Mouse (Mus musculus): Measurements from ENCODE around the gene Tekt5. TPM values are rescaled to one million over a fixed set of nuclear protein-coding genes. Genes with fewer than 3 reads are reported as not detected.

Tekt5 gene
- polyA plus RNA-seq, 1 experiment from 2014 or later, result 18.3 TPM

DNA sequence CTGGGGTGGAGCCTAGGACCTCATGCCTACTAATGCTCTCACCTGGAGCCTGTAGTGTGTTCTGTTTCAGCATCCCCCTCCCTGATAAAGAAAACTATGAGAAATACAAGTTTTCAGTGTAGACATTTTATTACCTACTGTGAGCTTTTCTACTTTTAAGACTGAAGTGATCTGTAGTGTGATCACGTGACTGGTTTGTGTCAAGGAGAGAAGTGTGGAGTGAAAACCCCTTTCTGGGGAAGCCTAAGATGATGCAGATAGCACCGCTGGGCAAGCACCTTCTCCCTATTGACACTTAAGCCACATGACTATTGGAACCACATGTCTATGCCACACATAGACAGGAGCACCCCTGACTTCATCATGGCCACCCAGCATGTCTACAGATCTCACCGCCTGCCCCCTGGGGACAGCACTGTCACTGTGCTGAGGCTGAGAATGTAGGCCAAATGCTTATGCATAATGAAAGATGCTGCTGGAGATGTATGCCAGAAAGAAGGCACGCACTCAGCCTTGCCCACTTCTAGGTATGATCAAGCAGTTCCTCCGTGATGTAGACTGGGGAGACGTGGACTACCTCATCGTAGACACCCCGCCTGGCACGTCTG, 25.3 kb upstream of the Tekt5 start:
- H3K27ac ChIP-seq (ENCODE audit: low read length), result no peak overlapping the region
- H3K9ac ChIP-seq (ENCODE audit: low read depth, low read length), result no peak overlapping the region
- peaks cover 2% of the 10 kb centered on the region; the same call in 1 of the 2 replicates for H3K9me3 ChIP-seq (replicated peaks; ENCODE audit: control insufficient read depth, low read length, poor library complexity, severe bottlenecking)
- no peak overlapping the region for H3K4me2 ChIP-seq (ENCODE audit: low read length)
- H3K27me3 ChIP-seq (ENCODE audit: control insufficient read depth, insufficient read depth, low read depth, low read length), result no peaks in the 10 kb centered on the region
- WGBS, result 93% methylated on average over 9 of the region's 9 CpGs
- H3K4me3 ChIP-seq (ENCODE audit: low read depth, low read length), result no peak overlapping the region
- no peaks in the 10 kb centered on the region for H3K4me1 ChIP-seq (ENCODE audit: control insufficient read depth, insufficient read depth, low read length)
- no peak for ATAC-seq
- peaks cover 40% of the 10 kb centered on the region for H3K36me3 ChIP-seq (ENCODE audit: control insufficient read depth, insufficient read depth, low read length)

DNA sequence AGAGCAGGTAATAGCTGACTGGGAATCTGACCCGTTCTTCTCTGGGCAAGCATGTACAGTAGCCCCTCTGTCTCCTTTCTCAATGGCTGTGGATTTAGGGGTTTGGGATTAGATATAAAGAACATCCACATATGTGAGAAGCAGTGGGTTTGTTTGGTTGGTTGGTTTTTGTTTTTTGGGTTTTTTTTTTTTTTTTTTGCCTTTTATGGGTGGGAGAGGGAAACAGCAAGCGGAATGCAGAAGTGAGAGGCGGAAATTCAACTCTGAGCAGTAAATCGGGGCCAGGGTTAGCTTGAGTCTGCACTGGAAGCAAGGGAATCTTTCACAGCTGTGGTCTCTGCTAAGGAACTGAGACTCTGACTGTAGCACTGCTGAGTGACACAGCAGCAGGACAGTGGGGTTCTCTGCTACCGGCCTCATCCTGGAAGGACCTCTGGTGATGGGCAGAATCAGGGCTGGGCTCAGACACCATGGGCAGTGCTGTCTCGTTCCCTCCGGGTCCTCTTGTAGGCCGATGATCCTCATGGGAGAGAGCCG, 22.5 kb upstream of the Tekt5 start:
- H3K4me1 ChIP-seq (ENCODE audit: control insufficient read depth, insufficient read depth, low read length), result peaks cover 3% of the 10 kb centered on the region; the same call in 1 of the 2 replicates
- H3K9me3 ChIP-seq (replicated peaks; ENCODE audit: control insufficient read depth, low read length, poor library complexity, severe bottlenecking), result peaks cover 2% of the 10 kb centered on the region; the same call in 1 of the 2 replicates
- H3K9ac ChIP-seq (ENCODE audit: low read depth, low read length), result no peak overlapping the region
- ATAC-seq, result no peak
- no peak overlapping the region for H3K4me2 ChIP-seq (ENCODE audit: low read length)
- no peaks in the 10 kb centered on the region for H3K27me3 ChIP-seq (ENCODE audit: control insufficient read depth, insufficient read depth, low read depth, low read length)
- no peak overlapping the region for H3K27ac ChIP-seq (ENCODE audit: low read length)
- H3K4me3 ChIP-seq (ENCODE audit: low read depth, low read length), result no peak overlapping the region
- H3K36me3 ChIP-seq (ENCODE audit: control insufficient read depth, insufficient read depth, low read length), result peaks cover 24% of the 10 kb centered on the region
- 96% methylated on average over 9 of the region's 9 CpGs for WGBS

DNA sequence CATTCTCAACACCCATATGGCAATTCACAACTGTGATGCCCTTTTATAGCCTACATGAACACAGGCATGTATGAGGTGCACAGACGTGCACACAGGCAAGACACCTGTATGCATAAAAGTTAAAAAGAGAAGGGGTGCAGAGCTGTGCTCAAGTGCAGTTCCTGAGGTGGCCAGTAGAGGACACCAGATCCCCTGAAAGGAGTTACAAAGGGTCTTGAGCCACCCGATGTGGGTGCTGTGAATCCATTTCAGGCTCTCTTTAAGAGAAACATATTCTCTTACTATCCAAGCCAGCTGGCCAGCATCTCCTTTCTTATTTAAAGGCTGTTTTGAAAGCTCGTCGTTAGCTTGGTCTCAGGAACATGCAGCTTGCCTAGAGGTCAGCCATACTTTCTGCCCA, 21.6 kb upstream of the Tekt5 start:
- Histone ChIP-seq H3K4me1 (ENCODE audit: control insufficient read depth, insufficient read depth, low read length) (peaks cover 9% of the 10 kb centered on the region), H3K36me3 (ENCODE audit: control insufficient read depth, insufficient read depth, low read length) (peaks cover 15% of the 10 kb centered on the region), H3K27ac (ENCODE audit: low read length) (no peak overlapping the region), H3K9ac (ENCODE audit: low read depth, low read length) (no peak overlapping the region), H3K27me3 (ENCODE audit: control insufficient read depth, insufficient read depth, low read depth, low read length) (no peaks in the 10 kb centered on the region), H3K4me2 (ENCODE audit: low read length) (no peak overlapping the region), H3K4me3 (ENCODE audit: low read depth, low read length) (no peak overlapping the region), H3K9me3 (replicated peaks; ENCODE audit: control insufficient read depth, low read length, poor library complexity, severe bottlenecking) (peaks cover 2% of the 10 kb centered on the region; the same call in 1 of the 2 replicates)
- 98% methylated on average over 4 of the region's 4 CpGs for WGBS
- ATAC-seq, result no peak

DNA sequence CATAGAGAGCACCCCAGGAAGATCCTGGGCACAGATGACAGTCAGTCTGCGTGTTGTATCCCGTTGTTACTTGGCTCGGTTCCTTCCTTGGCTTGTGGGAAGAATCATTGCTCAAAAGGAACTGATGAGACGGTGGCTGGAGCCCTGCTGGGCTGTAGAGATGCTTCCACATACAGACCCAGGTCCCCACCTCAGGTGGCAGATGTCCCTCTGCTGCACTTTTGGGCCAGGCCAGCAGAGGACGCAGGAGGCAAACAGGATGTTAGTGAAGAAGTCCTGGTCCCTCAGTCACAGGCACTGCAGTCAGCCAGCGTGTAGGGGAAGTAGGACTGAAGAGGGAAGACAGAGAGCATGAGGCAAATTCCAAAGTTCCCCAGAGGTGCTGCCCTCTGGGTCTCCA, 20.7 kb upstream of the Tekt5 start:
- Histone ChIP-seq H3K27me3 (ENCODE audit: control insufficient read depth, insufficient read depth, low read depth, low read length) (no peaks in the 10 kb centered on the region), H3K4me3 (ENCODE audit: low read depth, low read length) (no peak overlapping the region), H3K36me3 (ENCODE audit: control insufficient read depth, insufficient read depth, low read length) (peaks cover 10% of the 10 kb centered on the region), H3K9me3 (replicated peaks; ENCODE audit: control insufficient read depth, low read length, poor library complexity, severe bottlenecking) (peaks cover 2% of the 10 kb centered on the region; the same call in 1 of the 2 replicates), H3K9ac (ENCODE audit: low read depth, low read length) (no peak overlapping the region), H3K27ac (ENCODE audit: low read length) (no peak overlapping the region), H3K4me2 (ENCODE audit: low read length) (no peak overlapping the region), H3K4me1 (ENCODE audit: control insufficient read depth, insufficient read depth, low read length) (peaks cover 13% of the 10 kb centered on the region)
- no peak for ATAC-seq
- WGBS, result 76% methylated on average over 6 of the region's 6 CpGs

DNA sequence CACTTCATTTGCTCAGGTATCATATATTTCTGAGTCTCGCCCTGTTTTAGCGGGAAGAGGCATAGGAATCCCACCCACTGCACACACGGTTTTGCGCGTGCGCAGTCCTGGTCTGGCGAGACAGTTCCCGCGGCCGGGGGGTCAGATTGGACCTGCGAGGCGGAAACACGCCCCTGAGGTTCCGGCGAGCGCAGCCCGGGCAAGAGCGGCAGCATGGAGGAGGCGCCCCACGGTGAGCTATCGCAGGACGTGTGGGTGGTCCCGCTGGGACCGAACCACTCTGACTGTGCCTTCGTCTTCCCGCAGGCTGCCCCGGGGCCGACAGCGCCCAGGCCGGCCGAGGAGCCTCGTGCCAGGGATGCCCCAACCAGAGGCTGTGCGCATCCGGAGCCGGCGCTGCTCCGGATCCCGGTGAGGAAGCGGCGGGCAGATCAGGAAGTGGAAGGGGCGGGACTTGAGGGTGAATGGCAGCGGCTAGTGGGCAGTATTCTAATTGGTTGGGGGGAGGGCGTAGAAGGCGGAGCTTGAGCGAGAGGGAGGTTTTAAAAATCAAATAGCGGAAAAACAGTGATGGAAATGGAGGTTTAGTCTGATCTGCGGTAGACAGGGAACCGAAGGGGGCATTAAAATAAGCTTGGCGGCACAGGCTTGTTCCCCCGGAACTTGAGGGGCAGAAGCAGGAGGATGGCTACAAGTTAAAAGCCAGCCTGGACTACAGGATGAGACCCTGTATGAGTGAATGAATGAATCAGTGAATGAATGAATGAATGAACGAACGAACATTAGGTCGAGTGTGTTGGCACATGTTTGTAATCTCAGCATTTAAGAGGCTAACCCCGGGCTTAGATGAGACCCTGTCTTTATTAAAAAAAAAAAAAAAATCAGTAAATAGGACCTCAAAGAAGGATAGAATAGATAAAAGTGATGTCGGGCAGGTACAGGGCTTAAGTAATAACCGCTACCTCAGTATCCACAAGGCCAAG, 16.8 kb upstream of the Tekt5 start, which contains the start of gene Nubp1:
Gene Nubp1 (plus strand): TSS at position 185 of the 983 bp plus-strand sequence.
- H3K27me3 ChIP-seq (ENCODE audit: control insufficient read depth, insufficient read depth, low read depth, low read length), result no peaks in the 10 kb centered on the region
- peaks cover 7% of the 10 kb centered on the region; the same call in 1 of the 2 replicates for H3K36me3 ChIP-seq (ENCODE audit: control insufficient read depth, insufficient read depth, low read length)
- peaks cover 4% of the 10 kb centered on the region; the same call in 1 of the 2 replicates for H3K9me3 ChIP-seq (replicated peaks; ENCODE audit: control insufficient read depth, low read length, poor library complexity, severe bottlenecking)
- peaks cover 13% of the 10 kb centered on the region for H3K4me1 ChIP-seq (ENCODE audit: control insufficient read depth, insufficient read depth, low read length)
- peak within 1 kb of the TSS; percentile 95 for H3K27ac ChIP-seq (ENCODE audit: low read length)
- ATAC-seq, result peak; percentile 98
- peak within 1 kb of the TSS; percentile 60 for H3K4me3 ChIP-seq (ENCODE audit: low read depth, low read length)
- peak within 1 kb of the TSS; percentile 74 for H3K9ac ChIP-seq (ENCODE audit: low read depth, low read length)
- WGBS, result 3% methylated on average over 56 of the region's 56 CpGs
- H3K4me2 ChIP-seq (ENCODE audit: low read length), result peak within 1 kb of the TSS; percentile 77

DNA sequence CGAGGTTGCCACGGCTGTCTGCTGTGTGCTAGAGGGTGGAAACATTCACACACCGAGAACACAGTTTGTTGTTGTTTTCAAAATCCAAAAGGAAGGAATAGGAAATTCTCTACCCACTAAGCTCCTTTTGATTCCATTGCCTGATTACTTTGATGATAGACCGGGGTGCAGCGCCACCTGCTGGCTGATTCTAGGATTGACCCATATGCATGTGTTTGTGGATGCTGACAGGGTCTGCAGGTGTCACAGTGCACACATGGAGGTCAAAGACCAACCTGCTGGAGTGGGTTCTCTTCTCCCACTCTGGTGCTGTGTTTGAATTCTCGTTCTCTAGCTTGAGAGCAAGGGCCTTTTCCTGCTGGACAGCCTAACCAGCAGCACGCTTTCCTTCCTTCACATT, 3.9 kb upstream of the Tekt5 start:
- 28% methylated on average over 7 of the region's 7 CpGs for WGBS
- Histone ChIP-seq H3K4me2 (ENCODE audit: low read length) (no peak overlapping the region), H3K4me3 (ENCODE audit: low read depth, low read length) (no peak overlapping the region), H3K9me3 (replicated peaks; ENCODE audit: control insufficient read depth, low read length, poor library complexity, severe bottlenecking) (no peaks in the 10 kb centered on the region), H3K27ac (ENCODE audit: low read length) (no peak overlapping the region), H3K36me3 (ENCODE audit: control insufficient read depth, insufficient read depth, low read length) (no peaks in the 10 kb centered on the region), H3K27me3 (ENCODE audit: control insufficient read depth, insufficient read depth, low read depth, low read length) (peaks cover 5% of the 10 kb centered on the region; the same call in 1 of the 2 replicates), H3K9ac (ENCODE audit: low read depth, low read length) (no peak overlapping the region), H3K4me1 (ENCODE audit: control insufficient read depth, insufficient read depth, low read length) (no peaks in the 10 kb centered on the region)
- ATAC-seq, result no peak

DNA sequence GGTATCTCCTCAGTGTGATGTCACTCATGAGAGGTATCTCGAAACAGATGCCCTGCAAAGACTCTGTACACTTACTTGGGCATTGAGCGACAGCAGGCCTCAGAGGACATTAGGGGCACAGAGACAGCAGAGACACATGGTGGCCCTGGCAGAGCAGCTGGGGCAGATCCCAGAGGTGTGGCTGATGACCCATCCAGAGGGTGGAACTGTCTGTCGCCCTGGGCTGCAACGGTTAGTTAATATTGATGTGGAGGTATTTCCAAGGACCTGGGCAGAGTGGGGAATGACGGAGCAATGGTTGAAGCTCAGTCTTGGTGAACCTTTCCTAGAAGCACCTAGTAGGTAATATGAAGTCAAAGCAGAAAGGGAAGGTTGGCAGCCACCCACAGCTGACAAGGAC, 3.5 kb upstream of the Tekt5 start:
- H3K4me1 ChIP-seq (ENCODE audit: control insufficient read depth, insufficient read depth, low read length), result no peaks in the 10 kb centered on the region
- H3K27ac ChIP-seq (ENCODE audit: low read length), result no peak overlapping the region
- H3K4me2 ChIP-seq (ENCODE audit: low read length), result no peak overlapping the region
- no peak for ATAC-seq
- peaks cover 5% of the 10 kb centered on the region; the same call in 1 of the 2 replicates for H3K27me3 ChIP-seq (ENCODE audit: control insufficient read depth, insufficient read depth, low read depth, low read length)
- 76% methylated on average over 5 of the region's 5 CpGs for WGBS
- no peaks in the 10 kb centered on the region for H3K36me3 ChIP-seq (ENCODE audit: control insufficient read depth, insufficient read depth, low read length)
- no peaks in the 10 kb centered on the region for H3K9me3 ChIP-seq (replicated peaks; ENCODE audit: control insufficient read depth, low read length, poor library complexity, severe bottlenecking)
- no peak overlapping the region for H3K9ac ChIP-seq (ENCODE audit: low read depth, low read length)
- no peak overlapping the region for H3K4me3 ChIP-seq (ENCODE audit: low read depth, low read length)

DNA sequence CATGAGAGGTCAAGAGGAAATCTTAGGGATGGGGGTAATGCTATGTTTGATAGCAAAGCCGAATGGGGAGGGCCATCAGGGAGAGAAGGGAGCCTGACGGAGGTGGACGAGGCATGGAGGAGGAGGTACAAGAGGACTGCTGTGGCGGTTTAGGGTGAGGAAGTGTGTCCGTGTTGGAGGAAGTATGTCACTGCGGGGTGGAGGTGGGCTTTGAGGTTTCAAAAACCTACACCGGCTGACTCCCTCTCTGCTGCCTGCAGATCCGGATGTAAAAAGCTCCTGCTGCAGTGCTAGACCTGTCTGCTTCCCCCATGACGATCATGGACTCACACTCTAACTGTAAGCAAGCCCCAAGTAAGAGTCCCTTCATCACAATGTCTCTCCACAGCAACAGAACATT, 2.7 kb downstream of the Tekt5 start:
- H3K4me1 ChIP-seq (ENCODE audit: control insufficient read depth, insufficient read depth, low read length), result no peaks in the 10 kb centered on the region
- H3K36me3 ChIP-seq (ENCODE audit: control insufficient read depth, insufficient read depth, low read length), result no peaks in the 10 kb centered on the region
- ATAC-seq, result no peak
- peaks cover 5% of the 10 kb centered on the region; the same call in 1 of the 2 replicates for H3K27me3 ChIP-seq (ENCODE audit: control insufficient read depth, insufficient read depth, low read depth, low read length)
- H3K9me3 ChIP-seq (replicated peaks; ENCODE audit: control insufficient read depth, low read length, poor library complexity, severe bottlenecking), result no peaks in the 10 kb centered on the region
- no peak overlapping the region for H3K9ac ChIP-seq (ENCODE audit: low read depth, low read length)
- WGBS, result 83% methylated on average over 9 of the region's 9 CpGs
- no peak overlapping the region for H3K4me2 ChIP-seq (ENCODE audit: low read length)
- H3K4me3 ChIP-seq (ENCODE audit: low read depth, low read length), result no peak overlapping the region
- H3K27ac ChIP-seq (ENCODE audit: low read length), result no peak overlapping the region
